Mouse (Mus musculus) kidney, embryonic 16.5 days (tissue): ENCODE measurements at regions not wholly inside any gene's neighbourhood (a gene's known extent, or its start where the extent isn't known, plus 50 kb on each side); places are given as distances from the start of the nearest gene placed in this dataset.
"Not testable (repeated sequence)": the region's sequence is repeated elsewhere in the genome, so short reads cannot be mapped to it uniquely, and the experiment has no call there.

Experiments used
- ATAC-seq: fragments of 200-750 bp; cut with Nextera tagmentation; 2 replicates; pipeline ENCODE4 v1.8.0; 2017; ENCODE audit warnings: moderate TSS enrichment; ENCODE audit not compliant: low FRiP score, low TSS enrichment
- H3K27ac ChIP-seq: fragments of 300-500 bp; sonication (generic); 2 replicates; pipeline ENCODE4 v1.5.1; 2014; ENCODE audit warnings: low read length
- H3K27me3 ChIP-seq: fragments of 300-500 bp; sonication (generic); 2 replicates; pipeline ENCODE4 v1.6.1; 2014; ENCODE audit warnings: low read length, control low read depth, mixed read lengths; ENCODE audit not compliant: insufficient read depth
- H3K36me3 ChIP-seq: fragments of 300-500 bp; sonication (generic); 2 replicates; pipeline ENCODE4 v1.6.1; 2014; ENCODE audit warnings: low read length, control low read depth, mixed read lengths; ENCODE audit not compliant: insufficient read depth
- H3K4me1 ChIP-seq: fragments of 300-500 bp; sonication (generic); 2 replicates; pipeline ENCODE4 v1.6.1; 2014; ENCODE audit warnings: low read length, control low read depth, mixed read lengths; ENCODE audit not compliant: insufficient read depth
- H3K4me2 ChIP-seq: fragments of 300-500 bp; sonication (generic); replicated peaks from 2 replicates; pipeline ENCODE4 v1.6.1; 2014; ENCODE audit warnings: low read depth, low read length
- H3K4me3 ChIP-seq: fragments of 300-500 bp; sonication (generic); 2 replicates; pipeline ENCODE4 v1.5.1; 2014; ENCODE audit warnings: mild to moderate bottlenecking, low read length
- H3K9ac ChIP-seq: fragments of 300-500 bp; sonication (generic); replicated peaks from 2 replicates; pipeline ENCODE4 v1.6.1; 2014; ENCODE audit warnings: low read length
- H3K9me3 ChIP-seq: fragments of 300-500 bp; sonication (generic); 2 replicates; pipeline ENCODE4 v1.6.1; 2016; ENCODE audit warnings: low read length, control low read depth
- WGBS: fragments of 180-500 bp; shearing (Covaris S2); extraction: QIAGEN DNeasy Blood & Tissue Kit; methylation state at CpG from one replicate; pipeline ENCODE4 v1.1.7; 2014; 5-methylcytosine and 5-hydroxymethylcytosine counted together

GRCm38 (mm10) chr4:20895081-20895480, 790.7 kb downstream of the Prdm13 start:
- 6% methylated on average over 1 of the region's 1 CpGs for WGBS
- H3K4me3 ChIP-seq, H3K4me2 ChIP-seq, H3K27me3 ChIP-seq, H3K27ac ChIP-seq, H3K9ac ChIP-seq, H3K36me3 ChIP-seq, ATAC-seq, H3K9me3 ChIP-seq, H3K4me1 ChIP-seq: not testable (repeated sequence)

GRCm38 (mm10) chr4:20893872-20894271, 791.9 kb downstream of the Prdm13 start:
- Histone ChIP-seq H3K4me2 (no peak overlapping the region), H3K4me3 (no peak overlapping the region), H3K9me3 (no peaks in the 10 kb centered on the region), H3K27ac (no peak overlapping the region), H3K4me1 (no peaks in the 10 kb centered on the region), H3K9ac (no peak overlapping the region), H3K27me3 (no peaks in the 10 kb centered on the region), H3K36me3 (no peaks in the 10 kb centered on the region)
- 69% methylated on average over 1 of the region's 1 CpGs for WGBS
- no peak for ATAC-seq

GRCm38 (mm10) chr4:20860696-20861428, 824.9 kb downstream of the Prdm13 start:
- Histone ChIP-seq H3K4me1 (no peaks in the 10 kb centered on the region), H3K9ac (no peak overlapping the region), H3K4me2 (no peak overlapping the region), H3K27ac (no peak overlapping the region), H3K36me3 (no peaks in the 10 kb centered on the region), H3K27me3 (no peaks in the 10 kb centered on the region), H3K9me3 (no peaks in the 10 kb centered on the region; the same call in 1 of the 2 replicates), H3K4me3 (no peak overlapping the region)
- WGBS: 92% methylated on average over 15 of the region's 15 CpGs
- ATAC-seq: no peak

GRCm38 (mm10) chr4:20860066-20860465, 825.7 kb downstream of the Prdm13 start:
- H3K27ac ChIP-seq, H3K4me3 ChIP-seq, H3K36me3 ChIP-seq, ATAC-seq, H3K9ac ChIP-seq, H3K4me1 ChIP-seq, H3K4me2 ChIP-seq, H3K9me3 ChIP-seq, H3K27me3 ChIP-seq: not testable (repeated sequence)
- 86% methylated on average over 8 of the region's 8 CpGs for WGBS

GRCm38 (mm10) chr4:20848424-20848823, 837.3 kb downstream of the Prdm13 start:
- H3K4me3 ChIP-seq: no peak overlapping the region
- no peak overlapping the region for H3K27ac ChIP-seq
- ATAC-seq: no peak
- H3K4me2 ChIP-seq: no peak overlapping the region
- 0 out of 2 replicates have a peak, but pooled peaks cover 4% of the 10 kb centered on the region for H3K4me1 ChIP-seq
- H3K9ac ChIP-seq: no peak overlapping the region
- WGBS: 70% methylated on average over 2 of the region's 2 CpGs
- H3K36me3 ChIP-seq: no peaks in the 10 kb centered on the region
- no peaks in the 10 kb centered on the region for H3K27me3 ChIP-seq
- H3K9me3 ChIP-seq: no peaks in the 10 kb centered on the region

- H3K4me1 ChIP-seq: 0 out of 2 replicates have a peak, but pooled peaks cover 4% of the 10 kb centered on the region
- H3K27me3 ChIP-seq: no peaks in the 10 kb centered on the region
- no peak overlapping the region for H3K9ac ChIP-seq
- H3K4me3 ChIP-seq: no peak overlapping the region
- WGBS: 43% methylated on average over 3 of the region's 3 CpGs
- H3K4me2 ChIP-seq: no peak overlapping the region
- H3K36me3 ChIP-seq: no peaks in the 10 kb centered on the region
- H3K9me3 ChIP-seq: no peaks in the 10 kb centered on the region
- peak; percentile 91 for ATAC-seq
- no peak overlapping the region for H3K27ac ChIP-seq
These were observed 841.2 kb downstream of the Prdm13 start for GRCm38 (mm10) chr4:20844570-20844969.
